Mouse (Mus musculus) large intestine, adult 2 months (tissue): Measurements from ENCODE around the gene Tbc1d1. TPM values are rescaled to one million over a fixed set of nuclear protein-coding genes. Genes with fewer than 3 reads are reported as not detected.

ENCODE experiments used
- DNase-seq: peaks from one replicate; pipeline ENCODE4 v3.0.0-alpha.2; 2012; ENCODE audit warnings: low read depth, low spot score
- WGBS: fragments of 180-500 bp; shearing (Covaris S2); methylation state at CpG from one replicate; pipeline ENCODE4 v1.1.7; 2018; 5-methylcytosine and 5-hydroxymethylcytosine counted together
- polyA plus RNA-seq: library from polyadenylated mRNA; depleted of rRNA; stranded (reverse); fragments of >200 nt; gene quantifications from 2 replicates; pipeline ENCODE4 v1.2.3, GENCODE M21; 2012; rRNA removed

Gene Tbc1d1
- polyA plus RNA-seq, 1 experiment: 14.4 TPM

DNA sequence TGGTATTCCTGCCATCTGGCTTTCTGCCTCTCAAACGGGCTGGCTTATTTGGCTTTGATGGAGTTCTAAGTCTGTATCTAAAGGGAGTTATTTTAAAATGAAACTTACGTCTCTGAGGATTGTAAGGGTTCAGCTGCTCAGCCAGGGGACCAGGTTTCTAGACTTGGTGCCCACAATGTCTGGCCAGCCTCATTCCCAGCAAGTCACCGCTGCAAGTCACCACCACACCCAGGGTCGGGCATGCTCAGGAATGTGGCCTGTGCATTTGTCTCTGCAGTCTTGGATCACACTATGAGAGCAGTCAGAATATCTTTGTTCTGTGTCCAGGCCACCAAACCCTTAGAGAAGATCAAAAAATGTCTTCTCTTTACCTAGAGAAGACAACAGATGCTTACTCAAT is 237.4 kb downstream of the Tbc1d1 start:
- 68% methylated on average over 4 of the region's 4 CpGs for WGBS
- DNase-seq: no peak

DNA sequence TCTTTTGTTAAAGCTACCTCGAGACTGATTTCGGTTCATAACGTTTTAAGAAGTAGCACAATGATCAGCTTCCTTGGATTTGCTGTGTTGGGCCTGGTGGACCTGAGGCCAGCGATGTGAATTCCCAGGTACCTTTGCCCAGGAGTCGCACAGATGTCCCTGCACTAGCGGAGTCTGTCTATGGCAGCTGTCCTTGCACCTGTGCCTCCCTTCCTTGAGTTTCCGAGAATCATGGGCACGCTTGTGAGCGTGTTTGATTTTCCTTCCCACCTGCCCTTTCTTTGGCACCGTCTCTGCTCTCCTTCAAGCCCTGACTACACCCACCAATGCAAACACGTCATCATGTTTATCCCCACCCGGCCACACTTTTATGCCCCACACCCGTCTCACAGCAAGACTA is 242.1 kb downstream of the Tbc1d1 start:
- DNase-seq: no peak
- 40% methylated on average over 13 of the region's 13 CpGs for WGBS

DNA sequence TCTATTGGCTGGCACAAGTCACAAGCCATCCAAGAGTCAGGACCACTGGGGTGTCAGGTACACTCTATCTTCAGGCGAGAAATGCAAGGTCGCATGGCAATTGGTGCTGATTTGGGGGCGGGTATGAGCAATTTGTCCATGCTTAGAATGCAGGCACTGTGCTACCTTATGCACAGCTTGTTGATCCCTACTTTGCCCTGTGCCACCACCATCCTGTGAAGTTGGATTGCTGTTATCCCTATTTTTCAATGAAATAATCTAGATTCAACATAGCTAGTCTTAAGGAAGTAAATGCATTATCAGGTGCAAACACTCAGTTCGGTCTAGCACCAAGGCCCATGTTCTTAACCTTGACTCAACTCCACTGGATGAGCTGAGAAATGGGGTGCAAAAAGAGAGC is 244.6 kb downstream of the Tbc1d1 start:
- WGBS: 97% methylated on average over 4 of the region's 4 CpGs
- DNase-seq: no peak

Other genes starting within 250 kb of the Tbc1d1 start
- gene Rell1, start 187.4 kb upstream of the Tbc1d1 start, polyA plus RNA-seq: 8.8 and 12.2 TPM in 2 replicates
- 28.5 and 72.4 TPM in 2 replicates for gene Pgm2, start 63.4 kb upstream of the Tbc1d1 start, polyA plus RNA-seq